Mouse (Mus musculus) heart, adult 18-20 months (tissue): ENCODE results near the gene Mmgt2. TPM values are rescaled to one million over a fixed set of nuclear protein-coding genes. Genes with fewer than 3 reads are reported as not detected.

Experiments
- DNase-seq, 2 experiments: peaks; one replicate each; pipeline ENCODE4 v3.0.0; 2021 to 2022; ENCODE audit warnings: mixed read lengths in 1 of 2
- total RNA-seq, 2 experiments: library from RNA; stranded (reverse); gene quantifications; 2 replicates each; pipeline ENCODE4 v1.2.3; 2021

Gene Mmgt2
- total RNA-seq, 2 experiments from 2014 or later = 5.4 to 7.1 TPM

DNA sequence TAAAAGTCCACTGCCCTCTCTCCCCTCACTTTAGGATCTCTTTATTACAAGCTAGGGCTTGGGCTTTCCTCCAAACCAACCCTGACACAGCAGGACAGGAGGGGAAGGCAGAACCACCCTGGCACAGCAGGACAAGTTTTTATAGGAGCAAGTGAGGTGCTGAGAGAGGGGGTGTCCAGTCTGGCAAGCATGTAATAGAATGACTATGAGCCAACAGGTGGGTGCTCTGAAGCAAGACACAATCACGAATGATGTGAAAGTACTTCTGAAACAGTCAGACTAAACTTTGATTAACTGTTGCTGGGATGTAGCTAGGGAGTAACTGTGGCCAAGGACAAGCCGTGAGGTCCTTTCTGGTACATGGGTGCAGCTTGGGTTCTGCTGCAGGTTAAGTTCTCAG is 57.7 kb downstream of the Mmgt2 start:
- no peak for DNase-seq

DNA sequence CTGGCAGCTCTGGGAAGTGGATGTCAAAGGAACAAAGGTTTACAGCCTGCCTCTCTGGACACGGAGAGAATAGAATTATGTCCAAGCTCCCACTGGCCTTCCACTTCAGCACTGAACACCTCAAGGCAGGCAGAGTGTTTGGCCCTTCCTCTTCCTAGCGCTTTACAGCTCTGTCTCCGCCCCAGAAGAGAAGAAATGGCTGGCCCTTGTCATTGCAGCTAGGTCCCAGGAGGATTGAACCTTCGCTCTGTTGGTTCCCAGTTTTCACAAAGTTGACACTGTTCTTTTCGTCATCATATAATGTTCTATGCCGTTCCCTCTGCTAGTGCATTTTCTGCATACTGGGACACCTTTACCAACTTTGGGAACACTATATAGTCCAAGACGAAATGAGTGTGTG is 59.8 kb downstream of the Mmgt2 start:
- no peak for DNase-seq

- DNase-seq = no peak
Measured at GRCm38 (mm10) chr11:62710657-62711056, 62.2 kb downstream of the Mmgt2 start.

Other genes starting within 250 kb of the Mmgt2 start
- gene Pigl, start 190.2 kb upstream of the Mmgt2 start, total RNA-seq = 1 to 10 TPM; 3.1 to 3.2 TPM
- 100 to 1,000 TPM; 113 to 127 TPM for gene Ncor1, start 190.1 kb upstream of the Mmgt2 start, total RNA-seq
- gene Cenpv, start 109.4 kb upstream of the Mmgt2 start, total RNA-seq = 10 to 100 TPM; 19.5 to 25.5 TPM
- gene Ubb, start 97.5 kb upstream of the Mmgt2 start, total RNA-seq = 100 to 1,000 TPM; 599 to 655 TPM
- gene Trpv2, start 74.2 kb upstream of the Mmgt2 start, total RNA-seq = 1 to 10 TPM; 3.0 TPM
- 1 to 10 TPM; 3.2 to 4.3 TPM for gene Lrrc75a, start 141 bp upstream of the Mmgt2 start, total RNA-seq
- 1 to 10 TPM; 1.8 to 1.9 TPM for gene Zfp287, start 83.2 kb downstream of the Mmgt2 start, total RNA-seq
- not detected for gene Gm10428, start 104.4 kb downstream of the Mmgt2 start, total RNA-seq
- gene Zfp286, start 140.8 kb downstream of the Mmgt2 start, total RNA-seq = under 1 TPM; 0.40 to 0.85 TPM
- gene Trim16, start 171.6 kb downstream of the Mmgt2 start, total RNA-seq = 1 to 10 TPM; 4.4 to 8.4 TPM
- gene Fbxw10, start 198.4 kb downstream of the Mmgt2 start, total RNA-seq = under 1 TPM; 0.31 to 0.45 TPM
- 10 to 100 TPM; 23.6 to 25.2 TPM for gene Tvp23b, start 230.8 kb downstream of the Mmgt2 start, total RNA-seq